ENCODE assay signal across 27 mouse cellular contexts in genomic region chr13:59235836-59236235, GRCm38 (mm10).
A peak's percentile ranks its signal among the peaks of the same experiment; 100 is the strongest.
DNase-seq lines count a peak whose midpoint lies in the region; ATAC-seq and TF ChIP-seq lines count a peak whose summit lies in the region.
"Had no signal": no experiment of that assay in that cellular context is flagged by ENCODE, and none has a peak within 500 bp of the region (broad histone marks: within the 10 kb centered on the region; RNA-seq: fewer than 3 reads in every experiment).

No protein-coding gene starts in this region.

- WGBS in forebrain, postnatal 0 days, result 63% methylated on average over 9 of the region's 9 CpGs
- 90% methylated on average over 9 of the region's 9 CpGs for WGBS in forebrain, embryonic 11.5 days
- 90% methylated on average over 9 of the region's 9 CpGs for WGBS in intestine, embryonic 15.5 days

- ATAC-seq in forebrain, postnatal 0 days, result peak; percentile 40; the same call in 1 of the 2 replicates
- ATAC-seq in forebrain, embryonic 11.5 days (replicated peaks; ENCODE audit: low FRiP score), result no peak
- ATAC-seq in intestine, embryonic 15.5 days, result no peak
- ATAC-seq: activated CD4-positive, CD25-positive, alpha-beta regulatory T cell, adult 4 months; inflammation-experienced regulatory T-cells, adult 6 months; midbrain, embryonic 15.5 days had no signal

- peaks cover 8% of the 10 kb centered on the region for H3K4me1 ChIP-seq in forebrain, postnatal 0 days (ENCODE audit: insufficient read depth)
- H3K4me1 ChIP-seq in forebrain, embryonic 11.5 days (replicated peaks; ENCODE audit: control insufficient read depth, insufficient read depth, low read length), result no peaks in the 10 kb centered on the region
- H3K4me1 ChIP-seq in intestine, embryonic 15.5 days (replicated peaks), result no peaks in the 10 kb centered on the region
- H3K4me1 ChIP-seq: hindbrain, embryonic 13.5 days; liver, embryonic 15.5 days; midbrain, embryonic 15.5 days had no signal

- DNase-seq in cerebellum, adult 11-12 months, result peak; percentile 6
- DNase-seq in cerebellum, postnatal 4 days (ENCODE audit: low spot score in 2 of 2), result no peak
- DNase-seq in forebrain, postnatal 0 days, result peak; percentile 55
- DNase-seq in forebrain, embryonic 11.5 days (ENCODE audit: low spot score), result no peak
- DNase-seq in layer of hippocampus, adult 2 months (ENCODE audit: low spot score in 2 of 2), result no peak
- DNase-seq in layer of hippocampus, adult 8-10 months (ENCODE audit: low spot score in 2 of 2), result no peak
- peak; percentile 36 to 57 for DNase-seq in cerebellum, postnatal 25 days
- DNase-seq: adrenal gland, adult 8-10 months; gastrocnemius, postnatal 25 days; heart, postnatal 4 days; kidney, adult 2 months; kidney, postnatal 36 days; lung, embryonic 14.5 days; lung, postnatal 14 days; right cerebral cortex, postnatal 25 days had no signal

- no peak overlapping the region for H3K9ac ChIP-seq in forebrain, postnatal 0 days
- H3K9ac ChIP-seq in forebrain, embryonic 11.5 days (ENCODE audit: low read length), result no peak overlapping the region
- no peak overlapping the region for H3K9ac ChIP-seq in intestine, embryonic 15.5 days
- H3K9ac ChIP-seq: embryonic facial prominence, embryonic 13.5 days; hindbrain, embryonic 13.5 days; limb, embryonic 12.5 days; liver, embryonic 15.5 days; lung, embryonic 14.5 days; midbrain, embryonic 15.5 days; stomach, embryonic 15.5 days had no signal

- no peak overlapping the region for H3K4me2 ChIP-seq in forebrain, postnatal 0 days (ENCODE audit: low read depth)
- H3K4me2 ChIP-seq in forebrain, embryonic 11.5 days (ENCODE audit: low read depth, low read length, severe bottlenecking), result no peak overlapping the region
- no peak overlapping the region for H3K4me2 ChIP-seq in intestine, embryonic 15.5 days (replicated peaks)
- H3K4me2 ChIP-seq: embryonic facial prominence, embryonic 13.5 days; heart, embryonic 11.5 days; hindbrain, embryonic 13.5 days; limb, embryonic 12.5 days; liver, embryonic 15.5 days; lung, embryonic 14.5 days; midbrain, embryonic 15.5 days; stomach, embryonic 15.5 days had no signal

- no peaks in the 10 kb centered on the region for H3K36me3 ChIP-seq in forebrain, postnatal 0 days (ENCODE audit: insufficient read depth)
- no peaks in the 10 kb centered on the region for H3K36me3 ChIP-seq in forebrain, embryonic 11.5 days (ENCODE audit: control insufficient read depth, insufficient read depth, low read length)
- H3K36me3 ChIP-seq in intestine, embryonic 15.5 days, result no peaks in the 10 kb centered on the region
- H3K36me3 ChIP-seq: embryonic facial prominence, embryonic 13.5 days; forebrain, embryonic 10.5 days; hindbrain, embryonic 13.5 days; limb, embryonic 12.5 days; liver, embryonic 15.5 days; midbrain, embryonic 15.5 days; stomach, embryonic 15.5 days had no signal

- no peak for TF ChIP-seq CTCF in forebrain, postnatal 0 days (IDR thresholded peaks at IDR 0.05; ENCODE audit: low read depth)
- TF ChIP-seq CTCF in layer of hippocampus, adult 2 months (conservative IDR thresholded peaks at IDR 0.05), result no peak

- no peak overlapping the region for H3K27ac ChIP-seq in forebrain, postnatal 0 days (ENCODE audit: low read depth, low read length)
- no peak overlapping the region for H3K27ac ChIP-seq in forebrain, embryonic 11.5 days (ENCODE audit: low read depth, low read length)
- 0 out of 2 replicates have a peak overlapping the region, but pooled peaks have one; percentile 44 for H3K27ac ChIP-seq in layer of hippocampus, adult 2 months
- H3K27ac ChIP-seq in intestine, embryonic 15.5 days, result no peak overlapping the region
- H3K27ac ChIP-seq: embryonic facial prominence, embryonic 13.5 days; forebrain, embryonic 10.5 days; hindbrain, embryonic 13.5 days; limb, embryonic 12.5 days; liver, embryonic 15.5 days; midbrain, embryonic 15.5 days; stomach, embryonic 15.5 days had no signal

- no peak overlapping the region for H3K4me3 ChIP-seq in forebrain, postnatal 0 days (ENCODE audit: low read depth, low read length)
- H3K4me3 ChIP-seq in forebrain, embryonic 11.5 days (ENCODE audit: low read depth, low read length), result no peak overlapping the region
- no peak overlapping the region for H3K4me3 ChIP-seq in layer of hippocampus, adult 2 months
- H3K4me3 ChIP-seq in intestine, embryonic 15.5 days (replicated peaks), result no peak overlapping the region
- H3K4me3 ChIP-seq: embryonic facial prominence, embryonic 13.5 days; forebrain, embryonic 10.5 days; hindbrain, embryonic 13.5 days; limb, embryonic 12.5 days; liver, embryonic 15.5 days; midbrain, embryonic 15.5 days; stomach, embryonic 15.5 days had no signal

- no peaks in the 10 kb centered on the region for H3K27me3 ChIP-seq in forebrain, postnatal 0 days (ENCODE audit: insufficient read depth, low read length)
- no peaks in the 10 kb centered on the region for H3K27me3 ChIP-seq in forebrain, embryonic 11.5 days (ENCODE audit: control insufficient read depth, insufficient read depth, low read length)
- H3K27me3 ChIP-seq in intestine, embryonic 15.5 days (replicated peaks), result no peaks in the 10 kb centered on the region
- H3K27me3 ChIP-seq: CH12.LX; embryonic facial prominence, embryonic 13.5 days; hindbrain, embryonic 13.5 days; limb, embryonic 12.5 days; liver, embryonic 15.5 days; midbrain, embryonic 15.5 days; stomach, embryonic 15.5 days had no signal

- no peaks in the 10 kb centered on the region for H3K9me3 ChIP-seq in forebrain, postnatal 0 days (ENCODE audit: low read length)
- H3K9me3 ChIP-seq in forebrain, embryonic 11.5 days (ENCODE audit: control insufficient read depth, low read length), result no peaks in the 10 kb centered on the region
- H3K9me3 ChIP-seq in intestine, embryonic 15.5 days, result no peaks in the 10 kb centered on the region
- H3K9me3 ChIP-seq: embryonic facial prominence, embryonic 13.5 days; forebrain, embryonic 10.5 days; hindbrain, embryonic 13.5 days; limb, embryonic 12.5 days; liver, embryonic 15.5 days; midbrain, embryonic 15.5 days; stomach, embryonic 15.5 days had no signal

Comparison
In these comparisons a context has a peak if more than half of its experiments do, and no peak if none do; other contexts are left out.
1. DNase-seq: peak in cerebellum, adult 11-12 months (single experiment), forebrain, postnatal 0 days (single experiment) and cerebellum, postnatal 25 days (2 of 2); none in cerebellum, postnatal 4 days (0 of 2), forebrain, embryonic 11.5 days (single experiment), layer of hippocampus, adult 2 months (0 of 2) and layer of hippocampus, adult 8-10 months (0 of 2).